Mouse (Mus musculus) midbrain, embryonic 10.5 days (tissue): ENCODE results near the gene Dnm3. TPM values are rescaled to one million over a fixed set of nuclear protein-coding genes. Genes with fewer than 3 reads are reported as not detected.
A peak's percentile ranks its signal among the peaks of the same experiment; 100 is the strongest.

Experiments
- DNase-seq: peaks from one replicate; pipeline ENCODE4 v3.0.0-alpha.2; 2017; ENCODE audit warnings: low spot score
- H3K27ac ChIP-seq: fragments of 300-500 bp; sonication (generic); replicated peaks from 2 replicates; pipeline ENCODE4 v1.5.1; 2016; ENCODE audit warnings: mild to moderate bottlenecking
- H3K27me3 ChIP-seq: fragments of 300-500 bp; sonication (generic); 2 replicates; pipeline ENCODE4 v1.6.1; 2016; ENCODE audit warnings: low read depth, mild to moderate bottlenecking; ENCODE audit not compliant: poor library complexity, severe bottlenecking
- H3K36me3 ChIP-seq: fragments of 300-500 bp; sonication (generic); 2 replicates; pipeline ENCODE4 v1.6.1; 2016; ENCODE audit warnings: mild to moderate bottlenecking, moderate library complexity
- H3K4me1 ChIP-seq: fragments of 300-500 bp; sonication (generic); 2 replicates; pipeline ENCODE4 v1.6.1; 2016
- H3K4me3 ChIP-seq: fragments of 300-500 bp; sonication (generic); 2 replicates; pipeline ENCODE4 v1.5.1; 2016; ENCODE audit warnings: mild to moderate bottlenecking, moderate library complexity
- H3K9me3 ChIP-seq: fragments of 300-500 bp; sonication (generic); replicated peaks from 2 replicates; pipeline ENCODE4 v1.6.1; 2016; ENCODE audit warnings: mild to moderate bottlenecking
- WGBS: fragments of 180-500 bp; shearing (Covaris S2); methylation state at CpG from one replicate; pipeline ENCODE4 v1.1.7; 2016; 5-methylcytosine and 5-hydroxymethylcytosine counted together
- polyA plus RNA-seq: library from polyadenylated mRNA; unstranded; fragments of >200 nt; fragmentation: Nextera tagmentation; extraction: Ambion mirVana; gene quantifications from 2 replicates; pipeline ENCODE4 v1.2.1, GENCODE M21; 2016

Gene Dnm3
- polyA plus RNA-seq, 1 experiment from 2014 or later, result 2.3 TPM

- no peak overlapping the region for H3K4me3 ChIP-seq
- H3K27ac ChIP-seq, result no peak overlapping the region
- no peaks in the 10 kb centered on the region for H3K4me1 ChIP-seq
- H3K9me3 ChIP-seq, result no peaks in the 10 kb centered on the region
- WGBS, result 92% methylated on average over 3 of the region's 3 CpGs
- DNase-seq, result no peak
- no peaks in the 10 kb centered on the region for H3K27me3 ChIP-seq
- no peaks in the 10 kb centered on the region for H3K36me3 ChIP-seq
Observed at GRCm38 (mm10) chr1:162149730-162150129, 328.1 kb downstream of the Dnm3 start.

- no peak overlapping the region for H3K4me3 ChIP-seq
- no peak overlapping the region for H3K27ac ChIP-seq
- peaks cover 7% of the 10 kb centered on the region; the same call in 1 of the 2 replicates for H3K4me1 ChIP-seq
- H3K27me3 ChIP-seq, result no peaks in the 10 kb centered on the region
- no peak for DNase-seq
- no peaks in the 10 kb centered on the region for H3K36me3 ChIP-seq
- H3K9me3 ChIP-seq, result no peaks in the 10 kb centered on the region
- WGBS, result 94% methylated on average over 3 of the region's 3 CpGs
Observed at GRCm38 (mm10) chr1:162147554-162147953, 330.3 kb downstream of the Dnm3 start.

GRCm38 (mm10) chr1:162145748-162146147, 332.1 kb downstream of the Dnm3 start:
- peaks cover 7% of the 10 kb centered on the region; the same call in 1 of the 2 replicates for H3K4me1 ChIP-seq
- H3K9me3 ChIP-seq, result no peaks in the 10 kb centered on the region
- 81% methylated on average over 6 of the region's 6 CpGs for WGBS
- no peak for DNase-seq
- H3K27ac ChIP-seq, result no peak overlapping the region
- no peak overlapping the region for H3K4me3 ChIP-seq
- H3K36me3 ChIP-seq, result no peaks in the 10 kb centered on the region
- H3K27me3 ChIP-seq, result no peaks in the 10 kb centered on the region

GRCm38 (mm10) chr1:162144992-162145391, 332.8 kb downstream of the Dnm3 start:
- H3K4me3 ChIP-seq, result no peak overlapping the region
- no peaks in the 10 kb centered on the region for H3K36me3 ChIP-seq
- DNase-seq, result no peak
- no peaks in the 10 kb centered on the region for H3K9me3 ChIP-seq
- peaks cover 7% of the 10 kb centered on the region; the same call in 1 of the 2 replicates for H3K4me1 ChIP-seq
- 0 out of 2 replicates have a peak overlapping the region, but pooled peaks have one; percentile 28 for H3K27ac ChIP-seq
- WGBS, result 33% methylated on average over 1 of the region's 1 CpGs
- H3K27me3 ChIP-seq, result no peaks in the 10 kb centered on the region

- Histone ChIP-seq H3K36me3 (no peaks in the 10 kb centered on the region), H3K4me3 (no peak overlapping the region), H3K27ac (0 out of 2 replicates have a peak overlapping the region, but pooled peaks have one; percentile 28), H3K4me1 (peaks cover 7% of the 10 kb centered on the region; the same call in 1 of the 2 replicates), H3K27me3 (no peaks in the 10 kb centered on the region), H3K9me3 (no peaks in the 10 kb centered on the region)
- no peak for DNase-seq
- 78% methylated on average over 6 of the region's 6 CpGs for WGBS
Observed at GRCm38 (mm10) chr1:162143974-162144912, 333.6 kb downstream of the Dnm3 start.

- 92% methylated on average over 7 of the region's 7 CpGs for WGBS
- DNase-seq, result no peak
- H3K4me3 ChIP-seq, result no peak overlapping the region
- no peak overlapping the region for H3K27ac ChIP-seq
- H3K9me3 ChIP-seq, result no peaks in the 10 kb centered on the region
- no peaks in the 10 kb centered on the region for H3K36me3 ChIP-seq
- no peaks in the 10 kb centered on the region for H3K27me3 ChIP-seq
- peaks cover 7% of the 10 kb centered on the region; the same call in 1 of the 2 replicates for H3K4me1 ChIP-seq
Observed at GRCm38 (mm10) chr1:162142285-162142684, 335.5 kb downstream of the Dnm3 start.

- no peaks in the 10 kb centered on the region for H3K9me3 ChIP-seq
- peaks cover 14% of the 10 kb centered on the region for H3K4me1 ChIP-seq
- H3K4me3 ChIP-seq, result no peak overlapping the region
- H3K27ac ChIP-seq, result peak overlapping the region; percentile 59; the same call in 1 of the 2 replicates
- H3K27me3 ChIP-seq, result no peaks in the 10 kb centered on the region
- no peak for DNase-seq
- H3K36me3 ChIP-seq, result no peaks in the 10 kb centered on the region
- WGBS, result 60% methylated on average over 4 of the region's 4 CpGs
Observed at GRCm38 (mm10) chr1:162136328-162136727, 341.5 kb downstream of the Dnm3 start.

- 77% methylated on average over 11 of the region's 11 CpGs for WGBS
- Histone ChIP-seq H3K4me1 (peaks cover 19% of the 10 kb centered on the region), H3K9me3 (no peaks in the 10 kb centered on the region), H3K27me3 (no peaks in the 10 kb centered on the region), H3K4me3 (no peak overlapping the region), H3K36me3 (no peaks in the 10 kb centered on the region), H3K27ac (peak overlapping the region; percentile 78)
- DNase-seq, result no peak
Observed at GRCm38 (mm10) chr1:162135451-162136213, 342.2 kb downstream of the Dnm3 start.

- DNase-seq, result no peak
- Histone ChIP-seq H3K9me3 (no peaks in the 10 kb centered on the region), H3K27ac (no peak overlapping the region), H3K4me1 (peaks cover 19% of the 10 kb centered on the region), H3K27me3 (no peaks in the 10 kb centered on the region), H3K4me3 (no peak overlapping the region), H3K36me3 (no peaks in the 10 kb centered on the region)
- WGBS, result 83% methylated on average over 3 of the region's 3 CpGs
Observed at GRCm38 (mm10) chr1:162134651-162135066, 343.2 kb downstream of the Dnm3 start.

GRCm38 (mm10) chr1:162132908-162133641, 344.8 kb downstream of the Dnm3 start:
- Histone ChIP-seq H3K4me1 (peaks cover 19% of the 10 kb centered on the region), H3K27me3 (no peaks in the 10 kb centered on the region), H3K9me3 (no peaks in the 10 kb centered on the region), H3K27ac (no peak overlapping the region), H3K4me3 (no peak overlapping the region), H3K36me3 (no peaks in the 10 kb centered on the region)
- DNase-seq, result no peak
- WGBS, result 92% methylated on average over 8 of the region's 8 CpGs

GRCm38 (mm10) chr1:162126856-162127792, 350.7 kb downstream of the Dnm3 start:
- H3K9me3 ChIP-seq, result no peaks in the 10 kb centered on the region
- H3K27me3 ChIP-seq, result no peaks in the 10 kb centered on the region
- no peak overlapping the region for H3K4me3 ChIP-seq
- no peak overlapping the region for H3K27ac ChIP-seq
- no peak for DNase-seq
- 83% methylated on average over 8 of the region's 8 CpGs for WGBS
- peaks cover 5% of the 10 kb centered on the region; the same call in 1 of the 2 replicates for H3K4me1 ChIP-seq
- no peaks in the 10 kb centered on the region for H3K36me3 ChIP-seq
